Mouse (Mus musculus) T-cell, adult 2 months (primary cell): ENCODE results near the gene Zfp169.
"Not testable (repeated sequence)": the region's sequence is repeated elsewhere in the genome, so short reads cannot be mapped to it uniquely, and the experiment has no call there.

ENCODE experiments used
- DNase-seq: peaks from one replicate; pipeline ENCODE4 v3.0.0; 2022; ENCODE audit warnings: low spot score

Gene Zfp169

DNA sequence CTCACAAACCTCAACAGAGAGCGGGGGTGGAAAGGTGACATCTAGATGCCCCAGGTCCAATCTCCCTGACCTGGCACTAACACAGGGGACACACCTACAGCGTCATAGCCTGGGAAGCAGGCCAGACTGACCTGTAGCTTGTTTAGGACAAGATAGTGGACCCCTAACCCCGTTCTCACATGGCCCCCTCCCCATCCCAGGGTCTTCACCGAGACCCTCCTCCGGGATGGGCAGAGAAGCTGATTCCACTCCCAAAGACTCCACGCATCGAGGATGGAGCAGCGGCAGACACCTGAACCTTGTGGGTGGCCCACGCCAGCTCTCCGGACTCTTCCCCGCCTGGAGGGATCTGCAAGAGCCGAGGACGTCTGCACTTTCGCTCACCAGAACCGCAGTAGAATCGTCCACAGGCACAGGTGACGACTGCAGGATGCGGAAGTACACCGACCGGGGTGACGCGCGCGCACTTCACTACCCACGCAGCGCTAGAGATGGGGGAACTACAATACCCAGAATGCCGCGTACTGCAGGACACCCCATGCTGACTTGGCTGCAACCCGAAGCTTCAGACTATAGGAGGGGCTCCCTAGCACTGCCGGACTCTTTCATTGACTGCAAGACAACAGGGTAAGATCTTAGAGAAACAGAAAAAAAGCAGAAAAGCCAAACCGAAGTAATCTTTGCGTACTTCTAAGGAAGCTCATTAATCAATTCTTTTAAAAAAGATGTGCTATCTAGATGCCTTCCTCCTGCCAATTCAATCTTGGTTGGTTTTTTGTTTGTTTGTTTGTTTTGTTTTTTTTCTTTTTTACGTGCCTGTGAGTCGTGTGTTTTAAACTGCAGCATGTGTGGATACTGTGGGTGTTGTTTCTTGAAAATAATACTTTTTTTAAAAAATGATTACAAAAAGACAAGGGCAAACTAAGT lies at the start of gene Zfp169, which contains the start of gene A830005F24Rik:
Gene Zfp169 (minus strand): TSS at position 449 of the 927 bp plus-strand sequence.
Gene A830005F24Rik (plus strand): TSS at position 568 of the 927 bp plus-strand sequence.
- peak; percentile 95 for DNase-seq

DNA sequence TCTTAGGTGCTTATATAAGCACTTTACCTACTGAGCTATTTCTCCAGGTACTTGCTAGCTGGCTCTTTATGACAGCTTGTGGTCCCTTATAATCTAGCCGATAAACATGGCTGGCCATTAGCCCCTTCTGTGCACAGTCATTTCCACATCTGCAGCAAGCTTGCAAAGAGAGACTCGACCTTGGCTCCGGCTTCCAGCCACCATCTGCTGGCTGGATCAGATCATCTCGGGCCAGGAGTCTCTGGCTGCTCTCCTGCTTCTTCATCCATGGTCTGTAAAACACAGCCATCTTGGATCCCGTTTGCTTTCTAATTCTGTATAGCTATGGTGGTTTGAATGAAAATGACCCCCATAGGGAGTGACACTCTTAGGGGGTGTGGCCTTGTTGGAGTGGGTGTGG lies 49.1 kb upstream of the Zfp169 start:
- DNase-seq = no peak

DNA sequence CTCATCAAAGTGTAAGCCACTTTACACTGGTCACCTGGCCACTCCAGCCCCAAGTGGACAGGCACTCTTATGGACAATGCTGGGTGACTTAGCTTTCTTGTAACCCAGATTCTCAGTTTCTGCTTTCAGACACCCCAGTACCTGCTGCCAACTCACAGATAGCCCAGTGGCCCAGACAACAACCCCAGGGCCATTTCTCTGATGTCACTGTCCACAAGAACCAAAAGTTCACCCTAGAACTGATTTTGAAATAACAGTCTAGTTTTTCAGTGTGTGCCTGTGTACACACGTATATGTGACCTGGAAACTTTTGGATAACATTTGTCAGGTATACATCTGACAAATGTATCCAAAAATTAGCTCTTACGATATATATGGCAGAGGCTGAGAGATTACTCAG lies 48.2 kb upstream of the Zfp169 start:
- no peak for DNase-seq

DNA sequence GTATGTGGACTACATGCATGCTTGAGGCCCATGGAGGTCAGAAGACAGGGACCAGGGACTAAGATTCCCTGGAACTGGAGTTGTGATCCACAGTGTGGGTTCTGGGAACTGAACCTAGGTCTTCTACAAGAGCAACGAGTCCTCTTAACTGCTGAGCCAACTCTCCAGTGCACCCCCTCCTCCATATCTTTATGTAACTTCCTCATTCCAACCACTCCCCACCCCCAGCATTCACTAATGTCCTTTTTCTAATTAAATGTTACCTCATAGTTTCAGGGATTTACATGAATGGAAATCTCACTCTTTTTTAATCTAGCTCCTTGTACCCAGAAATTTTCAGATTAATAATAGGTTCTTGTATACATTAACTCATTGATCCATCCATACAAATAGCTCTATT lies 42.7 kb upstream of the Zfp169 start:
- no peak for DNase-seq

DNA sequence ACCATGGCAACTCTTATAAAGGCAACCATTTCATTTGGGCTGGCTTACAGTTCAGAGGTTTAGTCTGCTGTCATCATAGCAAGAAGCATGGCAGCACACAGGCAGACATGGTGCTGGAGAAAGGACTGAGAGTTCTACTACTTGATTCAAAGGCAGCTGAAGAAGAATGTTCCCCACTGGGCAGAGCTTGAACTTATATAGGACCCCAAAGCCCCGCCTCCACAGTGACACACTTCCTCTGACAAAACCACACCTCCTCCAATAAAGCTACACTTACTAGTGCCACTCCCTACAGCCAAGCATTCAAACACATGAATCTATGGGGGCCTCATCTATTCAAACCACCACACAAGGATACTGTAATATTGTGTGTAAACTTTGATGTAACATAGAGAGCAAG lies 41.3 kb upstream of the Zfp169 start:
- DNase-seq = no peak

DNA sequence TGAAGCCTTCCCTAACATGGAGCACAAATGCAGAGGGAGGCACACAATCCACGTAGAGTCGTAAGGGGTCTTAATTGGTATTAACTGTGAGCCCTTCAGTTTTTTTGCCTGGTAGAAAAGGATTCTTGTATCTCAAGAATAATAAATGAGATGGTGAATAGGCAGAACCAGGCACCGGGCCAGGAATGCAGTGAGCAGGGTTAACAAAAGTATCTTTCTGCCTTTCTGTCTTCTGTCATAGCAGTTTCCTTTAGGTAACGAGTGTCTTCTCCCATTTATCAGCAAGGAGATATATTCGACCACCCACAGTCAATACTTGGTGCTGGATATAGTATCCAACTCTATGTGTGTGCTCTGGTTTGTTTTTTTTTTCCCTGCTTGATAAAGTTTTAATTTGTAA lies 40.3 kb upstream of the Zfp169 start:
- DNase-seq = no peak

DNA sequence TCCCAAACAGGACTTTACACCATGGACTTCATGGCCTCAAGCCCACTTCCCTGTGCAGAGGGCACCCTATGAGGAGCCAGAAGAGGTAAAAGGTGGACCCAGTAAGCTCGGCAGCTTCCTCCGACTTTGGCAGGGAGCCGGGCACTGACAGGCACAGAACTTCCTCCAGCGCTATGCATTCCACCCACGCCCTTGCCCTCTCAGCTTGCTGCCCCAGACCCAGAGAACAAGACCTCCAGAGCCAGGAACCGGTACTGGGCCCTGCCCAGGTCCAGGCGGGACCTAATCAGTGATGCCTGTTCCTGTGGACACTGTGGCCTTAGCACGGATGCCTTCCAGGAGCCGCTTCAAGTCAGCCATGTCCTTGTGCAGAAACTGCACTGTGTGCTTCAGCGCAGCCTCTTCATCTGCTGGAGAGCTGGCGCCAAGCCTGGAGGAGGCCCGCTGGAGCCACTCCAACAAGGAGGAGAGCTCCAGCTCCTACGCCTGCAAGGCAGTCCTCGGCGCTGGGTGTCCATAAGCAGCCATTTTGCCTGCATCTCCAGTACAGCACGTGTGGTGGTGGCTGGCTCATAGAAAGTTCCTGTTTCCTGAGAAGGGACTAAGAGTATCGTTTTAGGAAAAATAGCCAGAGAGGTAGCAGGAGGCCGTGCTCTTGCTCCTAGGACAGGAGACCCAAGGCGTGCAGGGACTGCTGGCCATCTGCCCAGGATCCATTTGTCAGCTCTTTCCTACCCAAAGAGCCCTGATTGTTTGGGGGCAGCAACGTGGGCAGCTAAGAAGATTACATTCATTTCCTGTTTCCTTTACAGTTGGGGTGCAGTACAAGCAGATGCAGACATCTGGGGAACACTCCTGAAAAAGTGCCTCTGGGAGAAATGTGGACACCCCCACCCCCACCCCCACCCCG lies 39.2 kb upstream of the Zfp169 start:
- DNase-seq = no peak

DNA sequence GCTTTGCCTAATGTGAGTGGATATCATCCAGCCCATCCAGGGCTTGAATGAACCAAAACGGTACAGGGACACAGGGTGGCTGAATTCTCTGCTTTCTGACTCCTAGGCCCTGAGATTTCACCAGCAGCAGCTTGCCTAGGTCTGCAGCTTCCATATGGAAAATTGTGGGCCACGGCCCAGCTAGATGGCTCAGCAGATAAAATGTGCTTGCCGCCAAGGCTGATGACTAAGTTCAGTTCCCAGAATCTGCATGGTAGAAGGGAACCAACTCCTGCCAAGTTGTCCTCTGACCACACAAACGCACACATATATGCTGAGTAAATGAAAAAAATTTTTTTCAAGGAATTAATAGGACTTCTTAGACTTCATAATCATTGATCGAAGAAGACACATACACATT lies 35.0 kb upstream of the Zfp169 start:
- DNase-seq = no peak

DNA sequence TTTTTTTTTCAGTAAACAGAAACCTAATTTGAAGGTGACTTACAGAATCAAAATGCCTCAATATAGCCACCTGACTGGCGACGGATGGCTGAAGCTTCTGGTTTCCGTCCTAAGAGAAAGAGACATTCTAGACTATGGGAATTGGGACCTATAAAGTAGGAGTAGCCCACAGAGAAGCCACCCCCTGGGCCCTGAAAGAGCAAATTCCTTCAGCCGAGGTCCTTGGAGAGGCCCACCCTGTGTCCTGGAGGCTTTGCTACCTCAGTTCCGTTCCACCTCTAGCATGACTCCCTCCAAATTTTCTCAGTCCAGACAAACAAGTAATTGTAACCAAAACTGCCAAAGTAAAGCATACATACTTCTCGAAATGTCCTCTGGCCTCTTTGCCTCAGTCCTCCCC lies 34.4 kb upstream of the Zfp169 start:
- no peak for DNase-seq

DNA sequence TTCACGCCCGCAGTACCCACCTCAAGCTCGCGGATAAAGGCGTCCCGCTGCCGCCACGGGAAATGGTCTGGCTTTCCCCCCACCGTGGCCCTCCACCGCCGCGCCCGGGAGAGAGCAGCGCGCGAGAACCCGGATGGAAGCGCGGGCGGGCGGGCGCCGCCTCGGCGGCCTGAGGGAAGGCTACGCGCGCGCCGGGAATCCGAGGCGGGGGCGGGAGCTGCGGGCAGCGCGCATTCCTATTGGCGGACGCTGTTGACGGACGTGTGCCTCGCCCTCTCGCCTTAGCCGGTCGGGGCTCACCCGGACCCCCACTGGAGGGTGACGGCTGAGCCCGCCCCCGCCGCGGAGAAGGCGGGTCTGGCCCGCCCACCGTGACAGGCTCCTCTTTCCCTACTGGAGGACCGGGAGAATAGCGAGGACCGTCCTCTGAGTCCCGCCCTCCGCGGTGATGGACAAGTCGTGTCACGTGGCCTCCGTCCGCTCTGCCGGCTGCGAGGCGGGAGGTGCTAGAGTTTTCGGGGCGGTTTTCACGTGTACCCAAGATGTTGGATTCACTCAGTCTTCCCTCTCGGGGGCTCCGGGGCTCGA lies 33.2 kb upstream of the Zfp169 start:
- DNase-seq = peak; percentile 99

DNA sequence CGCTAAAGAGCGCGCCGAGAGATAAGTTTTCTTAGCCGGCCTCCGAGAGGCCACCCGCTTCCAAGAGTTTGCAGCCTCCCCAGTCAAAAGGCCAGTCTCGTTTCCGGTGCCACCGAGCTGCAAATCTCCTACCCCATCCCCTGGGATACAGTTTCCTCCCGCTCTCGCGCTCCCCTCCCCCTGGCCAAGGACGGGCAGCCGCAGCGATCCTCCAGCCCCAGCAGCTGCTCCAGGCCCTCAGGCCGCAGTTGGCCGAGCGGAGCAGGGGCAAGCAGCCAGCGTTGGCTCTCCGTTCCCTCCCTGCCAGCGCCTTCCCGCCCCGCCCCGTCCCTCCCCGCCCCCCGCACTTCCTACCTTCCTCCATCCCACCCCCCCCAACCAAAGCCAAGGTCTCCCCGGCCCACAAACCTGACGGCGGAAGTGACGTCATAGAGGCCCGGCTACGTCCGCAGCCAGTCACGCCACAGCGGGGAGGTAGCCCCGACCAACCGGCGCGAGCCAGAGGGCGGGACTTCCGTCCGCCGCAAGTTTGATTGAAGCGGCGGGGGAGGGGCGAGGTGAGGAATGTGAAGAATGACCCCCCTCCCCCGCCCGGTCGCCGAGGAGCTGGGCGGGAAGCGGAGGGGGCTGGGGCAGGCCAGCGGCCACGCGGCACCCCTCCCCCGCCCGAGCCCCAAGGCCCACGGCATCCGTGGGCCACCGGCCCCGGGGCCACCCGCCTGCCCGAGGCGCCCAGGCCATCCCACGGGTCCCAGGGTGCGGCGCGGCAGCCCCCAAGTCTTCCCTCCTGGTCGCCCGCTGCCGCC lies 32.4 kb upstream of the Zfp169 start:
- DNase-seq = peak; percentile 97

DNA sequence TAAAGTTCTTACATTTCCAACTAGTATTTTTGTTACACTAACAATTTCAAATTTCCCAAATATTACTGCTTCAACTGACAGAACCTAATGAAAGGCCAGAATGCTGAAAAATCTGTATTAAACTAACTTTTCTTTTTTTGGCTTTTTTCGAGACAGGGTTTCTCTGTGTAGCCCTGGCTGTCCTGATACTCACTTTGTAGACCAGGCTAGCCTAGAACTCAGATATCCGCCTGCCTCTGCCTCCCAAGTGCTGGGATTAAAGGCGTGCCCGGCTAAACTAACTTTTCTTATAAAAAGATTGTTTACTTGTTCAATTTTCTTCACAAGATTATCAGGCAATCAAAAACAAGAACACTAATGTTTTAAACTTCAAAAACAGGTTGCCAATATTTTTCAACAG lies 31.6 kb upstream of the Zfp169 start:
- no peak for DNase-seq

DNA sequence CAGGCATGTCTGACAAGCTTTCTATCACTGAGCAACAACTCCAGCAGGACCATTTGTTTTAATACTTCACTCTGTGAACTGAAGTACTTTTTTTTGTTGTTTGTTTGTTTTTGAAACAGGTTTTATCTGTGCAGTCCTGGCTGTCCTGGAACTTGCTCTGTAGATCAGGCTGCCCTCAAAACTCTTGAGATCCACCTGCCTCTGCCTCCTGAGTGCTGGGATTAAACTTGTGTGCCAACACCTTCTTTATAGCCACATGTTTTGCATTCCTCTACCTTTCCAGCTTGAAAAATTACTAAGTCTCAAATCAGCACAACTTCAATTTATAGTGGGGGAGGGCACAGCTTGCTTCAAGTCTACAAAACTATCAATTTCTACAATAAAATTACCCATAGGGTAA lies 31.1 kb upstream of the Zfp169 start:
- DNase-seq = no peak

DNA sequence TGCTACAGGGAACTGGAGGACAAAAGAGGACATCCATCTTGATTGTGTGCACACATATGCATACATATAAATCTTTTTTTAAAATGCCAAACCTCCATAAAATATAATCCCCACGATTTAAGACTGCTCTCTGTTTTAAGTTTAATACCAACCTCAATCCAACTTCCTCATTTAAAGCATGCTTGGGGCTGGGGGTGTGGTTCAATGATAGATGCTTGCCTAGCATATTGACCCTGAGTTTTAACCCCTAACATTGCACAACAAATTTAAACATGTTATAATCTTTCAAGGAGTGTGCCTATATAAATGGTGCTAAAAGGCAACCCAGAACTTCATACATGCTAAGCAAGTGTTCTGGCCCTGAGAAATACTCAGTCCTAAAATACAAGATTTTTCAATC lies 27.2 kb upstream of the Zfp169 start:
- no peak for DNase-seq

DNA sequence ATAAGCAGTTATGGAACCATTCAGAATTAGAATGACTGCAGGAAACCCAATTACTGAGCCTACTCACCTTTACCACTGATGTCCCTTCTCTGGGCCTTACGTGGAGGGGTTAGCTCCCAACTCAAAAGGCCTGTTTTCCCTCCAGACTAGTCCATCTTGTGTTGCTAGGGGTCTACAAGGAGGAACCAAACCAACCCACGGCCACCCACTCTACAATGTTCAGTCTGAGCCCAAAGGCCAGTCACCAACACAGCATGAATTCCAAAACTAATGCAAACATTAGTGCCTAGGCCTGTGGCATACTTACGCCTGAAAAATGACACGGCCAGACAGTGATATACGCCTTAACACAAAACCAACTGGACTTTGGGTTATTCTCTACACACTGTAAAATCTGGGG lies 20.2 kb upstream of the Zfp169 start:
- DNase-seq = no peak

DNA sequence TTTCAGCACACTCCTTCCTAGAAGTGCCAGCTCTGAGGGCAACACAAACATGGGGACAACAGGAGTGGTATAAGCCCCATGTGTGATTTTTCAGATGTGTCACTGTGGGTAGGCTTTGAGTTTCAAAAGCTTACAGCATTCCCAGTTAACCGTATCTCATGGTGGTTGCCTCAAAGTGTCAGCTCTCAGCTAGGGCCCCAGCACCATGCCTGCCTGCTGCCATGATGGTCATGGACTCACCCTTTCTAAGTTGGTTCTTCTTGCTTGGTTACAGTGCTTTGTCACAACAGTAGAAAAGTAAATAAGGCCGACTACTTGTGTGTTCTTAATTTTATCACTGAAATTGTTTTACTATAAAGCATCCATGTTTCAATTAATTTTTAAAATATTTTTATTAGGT lies 18.2 kb upstream of the Zfp169 start:
- no peak for DNase-seq

DNA sequence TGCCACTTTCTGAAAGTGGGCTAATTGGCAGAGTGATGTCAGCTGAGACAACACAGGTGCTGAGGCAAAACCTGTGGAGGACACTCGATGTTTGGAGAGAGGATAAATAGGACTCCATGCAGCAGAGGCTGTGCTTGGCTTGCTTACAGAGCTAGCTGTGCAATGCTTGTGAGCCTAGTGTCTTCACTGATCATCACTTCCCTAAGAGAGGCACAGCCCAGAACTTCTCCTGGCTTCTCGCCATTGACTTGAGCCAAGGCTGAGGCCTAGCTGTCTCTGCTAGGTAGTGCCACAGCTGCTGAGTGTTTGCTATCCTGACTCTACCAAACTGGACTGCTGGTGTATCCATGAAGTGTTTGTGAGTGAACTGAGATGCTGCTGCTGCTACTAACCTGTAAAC lies 17.4 kb upstream of the Zfp169 start:
- no peak for DNase-seq

DNA sequence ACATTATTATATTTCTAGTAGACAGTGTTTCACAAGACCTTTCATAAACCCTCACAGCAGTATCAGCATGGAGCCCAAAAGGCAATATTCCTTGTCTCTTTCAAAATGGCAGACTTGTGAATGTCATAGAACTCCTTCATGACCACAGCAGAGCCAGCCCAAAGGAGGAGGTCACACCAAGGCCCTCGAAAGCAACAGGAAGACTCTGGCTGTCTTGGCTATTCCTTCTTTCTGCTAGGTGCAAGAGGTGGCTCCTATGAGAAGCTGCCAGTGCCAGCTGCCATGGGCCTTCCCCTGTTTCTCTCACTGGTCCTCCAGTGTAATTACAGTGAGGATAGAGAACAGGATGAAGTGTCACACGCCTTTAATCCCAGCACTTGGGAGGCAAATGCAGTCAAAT lies 15.8 kb upstream of the Zfp169 start:
- no peak for DNase-seq

DNA sequence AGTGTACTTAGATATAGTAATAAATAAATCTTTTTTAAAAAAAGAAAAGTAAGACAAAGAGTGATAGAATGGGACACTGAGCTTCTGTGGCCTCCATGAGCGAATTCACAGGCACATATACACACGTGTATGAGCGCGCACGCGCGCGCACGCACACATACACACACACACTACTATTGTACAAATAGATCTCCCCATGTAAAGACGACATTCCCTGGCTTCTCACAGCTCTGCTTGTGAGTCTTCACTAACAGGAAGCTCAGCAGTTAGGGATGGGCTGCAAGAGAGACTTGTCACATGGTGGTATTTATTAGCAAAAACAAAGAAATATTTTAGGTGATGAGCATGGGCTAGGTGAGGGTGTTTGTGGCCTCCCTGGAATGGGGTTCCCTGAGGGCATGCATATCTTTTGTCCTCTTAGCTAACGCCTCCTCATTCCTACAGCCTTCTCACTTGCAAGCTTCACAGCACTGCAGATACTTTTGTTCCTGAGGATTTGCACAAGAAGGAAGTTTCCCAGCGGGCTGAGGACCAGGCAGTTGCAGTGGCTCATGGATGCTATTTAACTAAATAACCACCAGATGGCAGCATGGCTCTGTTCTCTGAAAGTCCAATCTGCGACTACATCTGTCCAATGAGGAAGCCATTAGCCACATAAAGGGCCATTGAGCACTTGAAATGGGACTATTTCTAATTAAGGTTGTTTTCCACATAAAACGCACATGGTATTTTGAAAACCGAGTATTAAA lies 15.0 kb upstream of the Zfp169 start:
- DNase-seq = peak; percentile 64

DNA sequence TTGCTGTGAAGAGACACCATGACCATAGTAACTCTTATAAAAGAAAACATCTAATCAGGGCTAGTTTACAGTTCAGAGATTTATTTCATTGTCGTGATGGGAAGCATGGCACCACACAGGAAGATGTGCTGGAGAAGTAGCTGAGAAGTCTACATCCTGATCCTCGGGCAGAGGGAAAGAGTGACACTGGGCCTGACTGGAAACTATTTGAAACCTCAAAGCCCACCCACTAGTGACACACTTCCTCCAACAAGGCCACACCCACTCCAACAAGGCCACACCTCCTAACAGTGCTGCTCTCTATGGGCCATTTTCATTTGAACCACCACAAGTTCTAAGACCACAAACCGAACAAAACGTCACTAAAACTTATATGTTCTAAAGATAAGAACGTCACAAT lies 12.5 kb upstream of the Zfp169 start:
- DNase-seq = no peak

DNA sequence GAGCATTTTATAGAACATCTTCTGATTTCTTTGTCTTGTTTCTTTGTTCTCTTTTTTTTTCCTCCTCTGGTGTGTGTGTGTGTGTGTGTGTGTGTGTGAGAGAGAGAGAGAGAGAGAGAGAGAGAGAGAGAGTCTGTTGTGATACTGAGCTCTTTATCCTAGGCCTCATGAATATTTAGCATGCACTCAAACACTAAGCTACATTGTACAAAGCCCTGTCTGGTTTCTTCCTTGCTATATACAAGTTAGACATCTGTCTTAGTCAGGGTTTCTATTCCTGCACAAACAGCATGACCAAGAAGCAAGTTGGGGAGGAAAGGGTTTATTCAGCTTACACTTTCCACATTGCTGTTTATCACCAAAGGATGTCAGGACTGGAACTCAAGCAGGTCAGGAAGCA lies 5.9 kb upstream of the Zfp169 start:
- not testable (repeated sequence) for DNase-seq
